Mouse (Mus musculus) limb, embryonic 12.5 days (tissue): ENCODE data around the gene Bsdc1. TPM values are rescaled to one million over a fixed set of nuclear protein-coding genes. Genes with fewer than 3 reads are reported as not detected.

Source experiments
- ATAC-seq: fragments of 200-750 bp; cut with Nextera tagmentation; 2 replicates; pipeline ENCODE4 v1.8.0; 2017; ENCODE audit warnings: low read depth, moderate TSS enrichment; ENCODE audit not compliant: insufficient number of reproducible peaks, insufficient read depth, low FRiP score, low TSS enrichment
- H3K27ac ChIP-seq: fragments of 300-500 bp; sonication (generic); 2 replicates; pipeline ENCODE4 v1.5.1; 2016; ENCODE audit warnings: mild to moderate bottlenecking, moderate library complexity
- H3K27me3 ChIP-seq: fragments of 300-500 bp; sonication (generic); 2 replicates; pipeline ENCODE4 v1.6.1; 2016; ENCODE audit warnings: mild to moderate bottlenecking, moderate library complexity
- H3K36me3 ChIP-seq: fragments of 300-500 bp; sonication (generic); 2 replicates; pipeline ENCODE4 v1.6.1; 2016; ENCODE audit warnings: mild to moderate bottlenecking, moderate library complexity
- H3K4me1 ChIP-seq: fragments of 300-500 bp; sonication (generic); replicated peaks from 2 replicates; pipeline ENCODE4 v1.6.1; 2016
- H3K4me2 ChIP-seq: fragments of 300-500 bp; sonication (generic); 2 replicates; pipeline ENCODE4 v1.6.1; 2016; ENCODE audit warnings: mild to moderate bottlenecking, moderate library complexity
- H3K4me3 ChIP-seq: fragments of 300-500 bp; sonication (generic); replicated peaks from 2 replicates; pipeline ENCODE4 v1.5.1; 2016; ENCODE audit warnings: mild to moderate bottlenecking
- H3K9ac ChIP-seq: fragments of 300-500 bp; sonication (generic); replicated peaks from 2 replicates; pipeline ENCODE4 v1.6.1; 2016; ENCODE audit warnings: mild to moderate bottlenecking, moderate library complexity
- H3K9me3 ChIP-seq: fragments of 300-500 bp; sonication (generic); 2 replicates; pipeline ENCODE4 v1.6.1; 2016; ENCODE audit warnings: mild to moderate bottlenecking, moderate library complexity
- WGBS: fragments of 180-500 bp; shearing (Covaris S2); methylation state at CpG from one replicate; pipeline ENCODE4 v1.1.7; 2016; 5-methylcytosine and 5-hydroxymethylcytosine counted together
- polyA plus RNA-seq: library from polyadenylated mRNA; unstranded; fragments of >200 nt; fragmentation: Nextera tagmentation; extraction: Ambion mirVana; gene quantifications from 2 replicates; pipeline ENCODE4 v1.2.1, GENCODE M21; 2016

Bsdc1 gene
- polyA plus RNA-seq, 1 experiment from 2014 or later: 24.6 TPM

- 74% methylated on average over 3 of the region's 3 CpGs for WGBS
- Histone ChIP-seq H3K4me3 (no peak overlapping the region), H3K27me3 (no peaks in the 10 kb centered on the region), H3K9ac (no peak overlapping the region), H3K4me2 (no peak overlapping the region), H3K36me3 (no peaks in the 10 kb centered on the region), H3K27ac (no peak overlapping the region), H3K9me3 (no peaks in the 10 kb centered on the region), H3K4me1 (peaks cover 8% of the 10 kb centered on the region; the same call in 1 of the 2 replicates)
- ATAC-seq: no peak
These were observed 44.1 kb downstream of the Bsdc1 start for GRCm38 (mm10) chr4:129505511-129505910.

GRCm38 (mm10) chr4:129507434-129508236 lies 46.3 kb downstream of the Bsdc1 start:
- ATAC-seq: no peak

GRCm38 (mm10) chr4:129508237-129508515 lies 46.8 kb downstream of the Bsdc1 start:
- Histone ChIP-seq H3K4me1 (peaks cover 28% of the 10 kb centered on the region), H3K9ac (no peak overlapping the region), H3K4me2 (no peak overlapping the region), H3K36me3 (no peaks in the 10 kb centered on the region), H3K27me3 (no peaks in the 10 kb centered on the region), H3K27ac (no peak overlapping the region), H3K4me3 (no peak overlapping the region), H3K9me3 (no peaks in the 10 kb centered on the region)
- no peak for ATAC-seq
- 69% methylated on average over 3 of the region's 3 CpGs for WGBS

More at GRCm38 (mm10) chr4:129507434-129508236, 46.3 kb downstream of the Bsdc1 start:
- Histone ChIP-seq H3K36me3 (no peaks in the 10 kb centered on the region), H3K27me3 (no peaks in the 10 kb centered on the region), H3K4me2 (no peak overlapping the region), H3K9ac (no peak overlapping the region), H3K27ac (no peak overlapping the region), H3K4me3 (no peak overlapping the region), H3K9me3 (no peaks in the 10 kb centered on the region), H3K4me1 (peaks cover 24% of the 10 kb centered on the region)
- 64% methylated on average over 9 of the region's 10 CpGs for WGBS

- ATAC-seq: no peak
- Histone ChIP-seq H3K36me3 (no peaks in the 10 kb centered on the region), H3K4me2 (no peak overlapping the region), H3K4me3 (no peak overlapping the region), H3K9me3 (no peaks in the 10 kb centered on the region), H3K9ac (no peak overlapping the region), H3K27me3 (no peaks in the 10 kb centered on the region), H3K4me1 (peaks cover 29% of the 10 kb centered on the region), H3K27ac (no peak overlapping the region)
- WGBS: 60% methylated on average over 15 of the region's 15 CpGs
These were observed 47.6 kb downstream of the Bsdc1 start for GRCm38 (mm10) chr4:129508834-129509600.

- no peaks in the 10 kb centered on the region for H3K9me3 ChIP-seq
- no peak overlapping the region for H3K9ac ChIP-seq
- H3K4me2 ChIP-seq: no peak overlapping the region
- no peak overlapping the region for H3K4me3 ChIP-seq
- peaks cover 29% of the 10 kb centered on the region for H3K4me1 ChIP-seq
- H3K36me3 ChIP-seq: peaks cover under 1% of the 10 kb centered on the region; the same call in 1 of the 2 replicates
- no peaks in the 10 kb centered on the region for H3K27me3 ChIP-seq
- ATAC-seq: no peak
- WGBS: 65% methylated on average over 3 of the region's 3 CpGs
- no peak overlapping the region for H3K27ac ChIP-seq
These were observed 48.3 kb downstream of the Bsdc1 start for GRCm38 (mm10) chr4:129509650-129510049.

GRCm38 (mm10) chr4:129510723-129511412 lies 49.5 kb downstream of the Bsdc1 start:
- ATAC-seq: no peak
- Histone ChIP-seq H3K9me3 (no peaks in the 10 kb centered on the region), H3K27me3 (no peaks in the 10 kb centered on the region), H3K27ac (peak overlapping the region; percentile 56), H3K4me2 (no peak overlapping the region), H3K4me3 (no peak overlapping the region), H3K9ac (no peak overlapping the region), H3K4me1 (peaks cover 38% of the 10 kb centered on the region), H3K36me3 (peaks cover 13% of the 10 kb centered on the region)
- 65% methylated on average over 6 of the region's 6 CpGs for WGBS

- H3K27me3 ChIP-seq: no peaks in the 10 kb centered on the region
- peak overlapping the region; percentile 56; the same call in 1 of the 2 replicates for H3K27ac ChIP-seq
These were observed 50.2 kb downstream of the Bsdc1 start for GRCm38 (mm10) chr4:129511413-129512096.

GRCm38 (mm10) chr4:129513086-129513767 lies 51.8 kb downstream of the Bsdc1 start, which contains the start of gene Marcksl1:
TSS of gene Marcksl1 (plus strand) at chr4:129513581.
- WGBS: 7% methylated on average over 35 of the region's 47 CpGs
- ATAC-seq: peak; percentile 86
- Histone ChIP-seq H3K36me3 (peaks cover 36% of the 10 kb centered on the region), H3K9me3 (no peaks in the 10 kb centered on the region), H3K27ac (peak within 1 kb of the TSS; percentile 98), H3K4me1 (peaks cover 47% of the 10 kb centered on the region), H3K4me3 (peak within 1 kb of the TSS; percentile 100), H3K9ac (peak within 1 kb of the TSS; percentile 100), H3K4me2 (peak within 1 kb of the TSS; percentile 94), H3K27me3 (no peaks in the 10 kb centered on the region)

More at GRCm38 (mm10) chr4:129511413-129512096, 50.2 kb downstream of the Bsdc1 start:
- Histone ChIP-seq H3K9me3 (no peaks in the 10 kb centered on the region), H3K4me3 (no peak overlapping the region), H3K9ac (no peak overlapping the region; the same call in 1 of the 2 replicates), H3K4me1 (peaks cover 43% of the 10 kb centered on the region), H3K36me3 (peaks cover 19% of the 10 kb centered on the region), H3K4me2 (0 out of 2 replicates have a peak overlapping the region, but pooled peaks have one; percentile 5)
- ATAC-seq: no peak
- 64% methylated on average over 6 of the region's 6 CpGs for WGBS

GRCm38 (mm10) chr4:129513891-129514290 lies 52.5 kb downstream of the Bsdc1 start:
- peak overlapping the region; percentile 100 for H3K4me3 ChIP-seq
- no peaks in the 10 kb centered on the region for H3K9me3 ChIP-seq
- peak overlapping the region; percentile 100 for H3K9ac ChIP-seq
- H3K4me2 ChIP-seq: peak overlapping the region; percentile 94
- peaks cover 42% of the 10 kb centered on the region for H3K36me3 ChIP-seq
- H3K27ac ChIP-seq: peak overlapping the region; percentile 98
- H3K27me3 ChIP-seq: no peaks in the 10 kb centered on the region
- WGBS: 0% methylated on average over 29 of the region's 57 CpGs
- 0 out of 2 replicates have a peak, but pooled peaks have one; percentile 14 for ATAC-seq
- H3K4me1 ChIP-seq: peaks cover 45% of the 10 kb centered on the region

- H3K27ac ChIP-seq: peak overlapping the region; percentile 98
- ATAC-seq: peak; percentile 7; the same call in 1 of the 2 replicates
- peak overlapping the region; percentile 100 for H3K9ac ChIP-seq
- no peaks in the 10 kb centered on the region for H3K27me3 ChIP-seq
- WGBS: under 1% methylated on average over 34 of the region's 35 CpGs
- no peaks in the 10 kb centered on the region for H3K9me3 ChIP-seq
- peaks cover 48% of the 10 kb centered on the region for H3K36me3 ChIP-seq
- peak overlapping the region; percentile 94 for H3K4me2 ChIP-seq
- H3K4me1 ChIP-seq: peaks cover 43% of the 10 kb centered on the region
- peak overlapping the region; percentile 100 for H3K4me3 ChIP-seq
These were observed 53.0 kb downstream of the Bsdc1 start for GRCm38 (mm10) chr4:129514300-129514898.
